Mouse (Mus musculus): ENCODE measurements around the gene Arl5c. TPM values are rescaled to one million over a fixed set of nuclear protein-coding genes. Genes with fewer than 3 reads are reported as not detected.

Arl5c gene
- total RNA-seq, 2 experiments from 2014 or later = 0.89 to 1.7 TPM

- intact Hi-C loops (cut with DNase I) = no loop called here
- no peak for DNase-seq (ENCODE audit: low spot score in 2 of 2)
Observed at GRCm38 (mm10) chr11:97974746-97975145, 21.2 kb downstream of the Arl5c start.

GRCm38 (mm10) chr11:97974141-97974540, 21.8 kb downstream of the Arl5c start:
- intact Hi-C loops (cut with DNase I) = no loop called here
- no peak for DNase-seq (ENCODE audit: low spot score in 2 of 2)

GRCm38 (mm10) chr11:97972434-97972833, 23.5 kb downstream of the Arl5c start:
- DNase-seq (ENCODE audit: low spot score in 2 of 2) = no peak
- intact Hi-C loops (cut with DNase I) = no loop called here

GRCm38 (mm10) chr11:97971232-97971631, 24.7 kb downstream of the Arl5c start:
- intact Hi-C loops (cut with DNase I) = no loop called here
- peak; percentile 84 to 97 for DNase-seq (ENCODE audit: low spot score in 2 of 2)

GRCm38 (mm10) chr11:97970771-97971170, 25.2 kb downstream of the Arl5c start:
- no peak for DNase-seq (ENCODE audit: low spot score in 2 of 2)
- intact Hi-C loops (cut with DNase I) = no loop called here

- intact Hi-C loops (cut with DNase I) = no loop called here
- DNase-seq (ENCODE audit: low spot score in 2 of 2) = no peak
Observed at GRCm38 (mm10) chr11:97968385-97968784, 27.6 kb downstream of the Arl5c start.

- intact Hi-C loops (cut with DNase I) = no loop called here
- DNase-seq (ENCODE audit: low spot score in 2 of 2) = no peak
Observed at GRCm38 (mm10) chr11:97967114-97967513, 28.9 kb downstream of the Arl5c start.

- DNase-seq (ENCODE audit: low spot score in 2 of 2) = no peak
- intact Hi-C loops (cut with DNase I) = no loop called here
Observed at GRCm38 (mm10) chr11:97960907-97961306, 35.1 kb downstream of the Arl5c start.

GRCm38 (mm10) chr11:97959300-97959680, 36.7 kb downstream of the Arl5c start:
- DNase-seq (ENCODE audit: low spot score in 2 of 2) = peak in 1 of 2 experiments; percentile 30
- intact Hi-C loops (cut with DNase I) = no loop called here

GRCm38 (mm10) chr11:97958641-97959299, 37.2 kb downstream of the Arl5c start:
- DNase-seq (ENCODE audit: low spot score in 2 of 2) = no peak
- intact Hi-C loops (cut with DNase I) = no loop called here

- no peak for DNase-seq (ENCODE audit: low spot score in 2 of 2)
- intact Hi-C loops (cut with DNase I) = no loop called here
Observed at GRCm38 (mm10) chr11:97956905-97957560, 38.9 kb downstream of the Arl5c start.

GRCm38 (mm10) chr11:97955915-97956314, 40.1 kb downstream of the Arl5c start:
- no peak for DNase-seq (ENCODE audit: low spot score in 2 of 2)
- intact Hi-C loops (cut with DNase I) = no loop called here

- intact Hi-C loops (cut with DNase I) = no loop called here
- no peak for DNase-seq (ENCODE audit: low spot score in 2 of 2)
Observed at GRCm38 (mm10) chr11:97955146-97955902, 40.7 kb downstream of the Arl5c start.

- intact Hi-C loops (cut with DNase I) = no loop called here
- no peak for DNase-seq (ENCODE audit: low spot score in 2 of 2)
Observed at GRCm38 (mm10) chr11:97954469-97955141, 41.4 kb downstream of the Arl5c start.

- intact Hi-C loops (cut with DNase I) = no loop called here
Observed at GRCm38 (mm10) chr11:97953939-97954275, 42.1 kb downstream of the Arl5c start.

GRCm38 (mm10) chr11:97953179-97953938, 42.6 kb downstream of the Arl5c start:
- intact Hi-C loops (cut with DNase I) = no loop called here
- no peak for DNase-seq (ENCODE audit: low spot score in 2 of 2)

More at GRCm38 (mm10) chr11:97953939-97954275, 42.1 kb downstream of the Arl5c start:
- no peak for DNase-seq (ENCODE audit: low spot score in 2 of 2)

GRCm38 (mm10) chr11:97952367-97953006, 43.5 kb downstream of the Arl5c start:
- intact Hi-C loops (cut with DNase I) = no loop called here
- DNase-seq (ENCODE audit: low spot score in 2 of 2) = no peak

- intact Hi-C loops (cut with DNase I) = no loop called here
- no peak for DNase-seq (ENCODE audit: low spot score in 2 of 2)
Observed at GRCm38 (mm10) chr11:97949703-97950475, 46.1 kb downstream of the Arl5c start.

All from left cerebral cortex, postnatal 25 days (tissue).